Mouse (Mus musculus) intestine, postnatal 0 days (tissue): ENCODE measurements at regions not wholly inside any gene's neighbourhood (a gene's known extent, or its start where the extent isn't known, plus 50 kb on each side); places are given as distances from the start of the nearest gene placed in this dataset.

Experiments used
- ATAC-seq: fragments of 200-750 bp; cut with Nextera tagmentation; 2 replicates; pipeline ENCODE4 v1.8.0; 2017; ENCODE audit warnings: mild to moderate bottlenecking, moderate TSS enrichment, moderate library complexity
- H3K27ac ChIP-seq: fragments of 300-500 bp; sonication (generic); 2 replicates; pipeline ENCODE4 v1.5.1; 2014; ENCODE audit warnings: mild to moderate bottlenecking, low read depth, low read length, moderate library complexity
- H3K27me3 ChIP-seq: fragments of 300-500 bp; sonication (generic); replicated peaks from 2 replicates; pipeline ENCODE4 v1.6.1; 2014; ENCODE audit warnings: low read length, mixed read lengths; ENCODE audit not compliant: control insufficient read depth, insufficient read depth
- H3K36me3 ChIP-seq: fragments of 300-500 bp; sonication (generic); 2 replicates; pipeline ENCODE4 v1.6.1; 2014; ENCODE audit warnings: mild to moderate bottlenecking, moderate library complexity; ENCODE audit not compliant: control insufficient read depth, insufficient read depth
- H3K4me1 ChIP-seq: fragments of 300-500 bp; sonication (generic); replicated peaks from 2 replicates; pipeline ENCODE4 v1.6.1; 2014; ENCODE audit warnings: antibody characterized with exemption, low read length, mixed read lengths; ENCODE audit not compliant: control insufficient read depth, insufficient read depth
- H3K4me2 ChIP-seq: fragments of 300-500 bp; sonication (generic); replicated peaks from 2 replicates; pipeline ENCODE4 v1.6.1; 2014; ENCODE audit warnings: low read depth, mild to moderate bottlenecking, moderate library complexity
- H3K4me3 ChIP-seq: fragments of 300-500 bp; sonication (generic); 2 replicates; pipeline ENCODE4 v1.5.1; 2014; ENCODE audit warnings: low read depth, low read length
- H3K9ac ChIP-seq: fragments of 300-500 bp; sonication (generic); 2 replicates; pipeline ENCODE4 v1.6.1; 2014; ENCODE audit warnings: mild to moderate bottlenecking, low read depth, low read length
- H3K9me3 ChIP-seq: fragments of 300-500 bp; sonication (generic); 2 replicates; pipeline ENCODE4 v1.6.1; 2016; ENCODE audit warnings: mixed run types; ENCODE audit not compliant: control insufficient read depth
- CTCF ChIP-seq: sonication (generic); IDR thresholded peaks from 2 replicates; pipeline ENCODE4 v1.5.1; 2016; ENCODE audit warnings: low read depth, mild to moderate bottlenecking, control low read depth, antibody characterized with exemption, moderate library complexity
- WGBS: fragments of 180-500 bp; shearing (Covaris S2); extraction: QIAGEN DNeasy Blood & Tissue Kit; methylation state at CpG from one replicate; pipeline ENCODE4 v1.1.7; 2014; 5-methylcytosine and 5-hydroxymethylcytosine counted together

DNA sequence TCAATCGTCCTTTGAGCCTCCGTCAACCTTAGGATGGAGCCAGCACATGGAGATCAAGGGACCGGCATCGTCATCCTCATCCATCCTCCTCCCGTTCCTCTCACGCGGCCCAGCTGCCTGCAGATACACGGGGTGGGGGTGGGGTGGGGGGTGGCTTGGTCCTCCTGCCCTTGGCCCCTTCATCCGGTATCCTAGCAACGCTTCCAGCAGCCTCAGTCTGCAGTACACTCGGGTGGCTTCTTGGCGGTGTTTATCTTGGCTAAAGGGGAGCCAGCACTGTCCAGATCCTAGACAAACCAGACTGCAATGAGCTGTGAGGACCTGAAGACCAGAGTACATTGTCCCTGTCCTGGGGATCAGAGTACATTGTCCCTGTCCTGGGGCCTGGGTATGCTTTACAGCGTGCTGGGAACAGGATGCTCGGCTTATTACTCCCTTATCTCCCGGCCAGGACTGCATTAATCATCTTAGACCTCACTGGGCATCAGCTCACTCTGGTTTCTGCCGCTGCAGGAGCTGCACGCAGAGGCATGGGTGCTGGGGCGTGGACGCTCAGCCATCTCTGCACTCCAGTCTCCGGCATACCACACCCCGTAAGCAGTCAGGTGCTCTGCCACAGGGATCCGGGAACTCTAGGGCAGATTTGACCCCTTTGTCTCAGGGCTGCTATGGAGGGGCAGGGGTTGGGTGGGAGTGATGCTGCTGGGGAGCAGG lies 219.7 kb upstream of the Kcnab2 start:
- Histone ChIP-seq H3K9me3 (no peaks in the 10 kb centered on the region), H3K27ac (no peak overlapping the region), H3K27me3 (no peaks in the 10 kb centered on the region), H3K4me1 (no peaks in the 10 kb centered on the region), H3K9ac (no peak overlapping the region), H3K36me3 (no peaks in the 10 kb centered on the region), H3K4me3 (no peak overlapping the region), H3K4me2 (no peak overlapping the region)
- no peak for ATAC-seq
- TF ChIP-seq CTCF: no peak
- 17% methylated on average over 22 of the region's 22 CpGs for WGBS

DNA sequence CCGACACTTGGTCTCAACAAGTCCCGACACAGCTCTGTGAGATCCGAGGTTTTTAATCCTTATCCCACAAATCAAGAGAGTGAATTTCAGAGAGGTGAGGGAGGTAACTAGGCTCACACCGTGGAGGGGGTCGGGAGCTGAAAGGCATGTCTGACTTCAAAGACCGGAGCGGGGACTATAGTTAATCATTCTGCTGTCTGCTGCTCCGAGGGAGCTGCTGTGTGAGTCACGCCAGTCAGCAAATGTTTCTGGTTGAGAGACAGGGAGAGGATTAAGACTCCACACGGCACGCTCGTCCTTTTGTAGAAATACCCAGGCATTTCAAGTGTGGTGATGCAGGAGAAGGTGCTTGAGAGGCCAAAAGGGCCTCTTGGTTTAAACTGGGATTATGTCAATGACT lies 214.1 kb upstream of the Kcnab2 start:
- Histone ChIP-seq H3K27me3 (no peaks in the 10 kb centered on the region), H3K4me2 (no peak overlapping the region), H3K4me1 (no peaks in the 10 kb centered on the region), H3K27ac (no peak overlapping the region), H3K9me3 (no peaks in the 10 kb centered on the region), H3K9ac (no peak overlapping the region), H3K36me3 (no peaks in the 10 kb centered on the region), H3K4me3 (no peak overlapping the region)
- ATAC-seq: no peak
- 27% methylated on average over 12 of the region's 12 CpGs for WGBS
- TF ChIP-seq CTCF: no peak

DNA sequence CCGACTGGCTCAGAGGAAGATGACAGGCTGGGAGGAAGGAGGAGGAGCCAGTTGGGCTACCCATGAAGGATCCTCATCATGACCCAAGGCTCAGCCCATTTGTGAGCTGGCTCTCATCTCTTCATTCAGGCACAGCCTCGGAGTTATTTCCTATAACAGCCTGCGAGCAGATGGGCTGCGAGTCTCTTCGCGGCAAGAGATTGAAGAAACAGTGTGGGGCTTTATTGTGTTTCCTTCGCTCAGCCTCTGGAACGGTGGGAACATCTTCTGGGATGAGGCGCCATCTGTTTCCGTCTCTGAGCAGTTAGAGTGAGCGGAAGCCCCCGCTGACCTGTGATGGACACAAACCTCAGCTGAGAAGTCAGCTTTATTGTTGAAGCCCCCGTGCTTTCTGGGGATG lies 213.6 kb upstream of the Kcnab2 start:
- Histone ChIP-seq H3K4me2 (no peak overlapping the region), H3K9me3 (no peaks in the 10 kb centered on the region), H3K27me3 (no peaks in the 10 kb centered on the region), H3K9ac (no peak overlapping the region), H3K4me1 (no peaks in the 10 kb centered on the region), H3K27ac (no peak overlapping the region), H3K4me3 (no peak overlapping the region), H3K36me3 (no peaks in the 10 kb centered on the region)
- TF ChIP-seq CTCF: no peak
- WGBS: 75% methylated on average over 13 of the region's 13 CpGs
- no peak for ATAC-seq

DNA sequence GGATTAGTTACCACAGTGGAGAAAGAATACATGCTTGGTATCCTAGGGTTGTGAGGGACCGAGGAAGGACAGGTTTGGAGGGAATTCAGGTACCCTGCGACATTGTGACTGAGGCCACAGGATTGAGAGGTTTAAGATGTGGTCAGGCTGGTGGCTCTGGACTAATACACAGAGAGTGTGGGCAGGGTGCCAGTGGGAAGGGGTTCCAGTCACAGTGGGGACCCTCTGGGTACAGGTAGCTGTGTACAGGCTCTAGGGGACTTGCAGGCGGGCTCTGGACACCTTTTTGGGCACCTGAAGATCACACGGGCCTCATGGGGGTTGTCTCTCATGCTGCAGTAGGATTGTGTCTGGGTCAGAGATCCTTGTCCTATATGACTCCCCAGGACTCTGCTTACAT lies 213.1 kb upstream of the Kcnab2 start:
- no peak for ATAC-seq
- no peak for TF ChIP-seq CTCF
- WGBS: 77% methylated on average over 4 of the region's 4 CpGs

DNA sequence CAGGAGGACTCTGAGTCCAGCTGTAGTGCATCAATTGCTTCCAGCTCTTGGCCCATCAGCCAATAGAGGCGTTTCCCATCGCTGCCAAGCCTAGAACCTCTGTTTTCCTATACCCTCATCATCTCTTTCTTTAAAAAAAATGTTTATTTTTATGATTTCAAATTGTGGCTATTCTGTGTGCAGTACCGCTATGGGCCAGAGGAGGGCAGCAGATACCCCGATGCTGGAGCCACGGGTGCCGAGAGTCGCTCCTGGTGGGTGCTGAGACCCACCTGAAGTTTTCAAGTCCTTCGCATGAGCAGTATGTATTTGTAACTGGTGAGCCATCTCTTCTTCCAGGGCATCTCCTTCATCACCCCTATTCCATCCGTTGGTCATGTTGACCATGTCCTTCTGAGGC lies 212.2 kb upstream of the Kcnab2 start:
- peak; percentile 35 for TF ChIP-seq CTCF
- WGBS: 87% methylated on average over 9 of the region's 9 CpGs

More for the DNA sequence above, 213.1 kb upstream of the Kcnab2 start:
- H3K27ac ChIP-seq: no peak overlapping the region
- H3K9me3 ChIP-seq: no peaks in the 10 kb centered on the region
- H3K36me3 ChIP-seq: no peaks in the 10 kb centered on the region
- H3K4me2 ChIP-seq: no peak overlapping the region
- H3K9ac ChIP-seq: no peak overlapping the region
- no peaks in the 10 kb centered on the region for H3K27me3 ChIP-seq
- no peak overlapping the region for H3K4me3 ChIP-seq
- no peaks in the 10 kb centered on the region for H3K4me1 ChIP-seq

DNA sequence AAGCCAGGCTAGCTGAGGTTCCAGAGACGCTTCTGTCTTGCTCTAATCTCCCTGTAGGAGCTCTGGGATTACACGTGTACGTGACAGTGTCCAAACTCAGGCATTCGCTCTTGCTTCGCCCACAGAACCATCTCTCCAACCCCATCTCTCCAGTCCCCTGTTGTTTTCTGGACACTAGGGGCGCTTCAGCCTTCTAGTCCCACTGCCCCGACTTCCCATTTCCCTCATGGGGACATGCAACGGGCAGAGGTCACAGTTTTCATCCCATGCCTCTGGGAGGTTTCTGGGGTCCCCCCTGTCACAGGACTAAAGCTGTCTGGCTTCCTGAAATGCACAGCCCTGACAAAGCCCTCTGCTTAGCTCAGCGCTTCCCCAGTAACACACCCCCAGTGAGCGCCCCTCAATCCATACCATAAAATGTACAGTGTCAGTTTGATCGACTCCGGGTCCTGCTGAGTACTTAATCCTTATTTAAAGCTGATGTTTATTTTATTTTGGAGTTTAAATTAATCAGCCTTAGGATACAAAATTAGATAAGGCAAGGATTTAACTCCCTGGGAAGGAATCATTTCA lies 208.9 kb upstream of the Kcnab2 start:
- 56% methylated on average over 12 of the region's 12 CpGs for WGBS
- ATAC-seq: no peak
- Histone ChIP-seq H3K27ac (no peak overlapping the region), H3K36me3 (no peaks in the 10 kb centered on the region), H3K9me3 (no peaks in the 10 kb centered on the region), H3K9ac (no peak overlapping the region), H3K4me2 (no peak overlapping the region), H3K4me3 (no peak overlapping the region), H3K4me1 (no peaks in the 10 kb centered on the region), H3K27me3 (no peaks in the 10 kb centered on the region)
- peak; percentile 28; the same call in 1 of the 2 replicates for TF ChIP-seq CTCF

More for the DNA sequence above, 212.2 kb upstream of the Kcnab2 start:
- H3K4me3 ChIP-seq: no peak overlapping the region
- H3K4me1 ChIP-seq: no peaks in the 10 kb centered on the region
- H3K27ac ChIP-seq: no peak overlapping the region
- no peak overlapping the region for H3K9ac ChIP-seq
- no peaks in the 10 kb centered on the region for H3K36me3 ChIP-seq
- H3K27me3 ChIP-seq: no peaks in the 10 kb centered on the region
- no peak overlapping the region for H3K4me2 ChIP-seq
- no peak for ATAC-seq
- H3K9me3 ChIP-seq: no peaks in the 10 kb centered on the region

- TF ChIP-seq CTCF: no peak
- H3K27ac ChIP-seq: no peak overlapping the region
- no peaks in the 10 kb centered on the region for H3K27me3 ChIP-seq
- no peaks in the 10 kb centered on the region for H3K4me1 ChIP-seq
- H3K4me3 ChIP-seq: no peak overlapping the region
- H3K4me2 ChIP-seq: no peak overlapping the region
- no peaks in the 10 kb centered on the region for H3K9me3 ChIP-seq
- no peaks in the 10 kb centered on the region for H3K36me3 ChIP-seq
- ATAC-seq: no peak
- 18% methylated on average over 11 of the region's 11 CpGs for WGBS
- no peak overlapping the region for H3K9ac ChIP-seq
These were observed 196.5 kb upstream of the Kcnab2 start for GRCm38 (mm10) chr4:152674140-152674539.
